Mouse (Mus musculus) embryonic facial prominence, embryonic 15.5 days (tissue): ENCODE results near the gene Zbtb38. TPM values are rescaled to one million over a fixed set of nuclear protein-coding genes. Genes with fewer than 3 reads are reported as not detected.
A peak's percentile ranks its signal among the peaks of the same experiment; 100 is the strongest.

ENCODE experiments used
- ATAC-seq: fragments of 200-750 bp; cut with Nextera tagmentation; 2 replicates; pipeline ENCODE4 v1.8.0; 2017; ENCODE audit warnings: low read depth, moderate TSS enrichment; ENCODE audit not compliant: insufficient number of reproducible peaks, low FRiP score, low TSS enrichment
- H3K27ac ChIP-seq: fragments of 300-500 bp; sonication (generic); replicated peaks from 2 replicates; pipeline ENCODE4 v1.5.1; 2015; ENCODE audit warnings: mild to moderate bottlenecking, inconsistent platforms
- H3K27me3 ChIP-seq: fragments of 300-500 bp; sonication (generic); 2 replicates; pipeline ENCODE4 v1.6.1; 2015; ENCODE audit warnings: inconsistent platforms
- H3K36me3 ChIP-seq: fragments of 300-500 bp; sonication (generic); 2 replicates; pipeline ENCODE4 v1.6.1; 2015; ENCODE audit warnings: mild to moderate bottlenecking, inconsistent platforms
- H3K4me1 ChIP-seq: fragments of 300-500 bp; sonication (generic); 2 replicates; pipeline ENCODE4 v1.6.1; 2015; ENCODE audit warnings: inconsistent platforms
- H3K4me2 ChIP-seq: fragments of 300-500 bp; sonication (generic); replicated peaks from 2 replicates; pipeline ENCODE4 v1.6.1; 2015; ENCODE audit warnings: mild to moderate bottlenecking, inconsistent platforms
- H3K4me3 ChIP-seq: fragments of 300-500 bp; sonication (generic); replicated peaks from 2 replicates; pipeline ENCODE4 v1.5.1; 2015; ENCODE audit warnings: mild to moderate bottlenecking, inconsistent platforms
- H3K9ac ChIP-seq: fragments of 300-500 bp; sonication (generic); 2 replicates; pipeline ENCODE4 v1.6.1; 2015; ENCODE audit warnings: inconsistent platforms
- H3K9me3 ChIP-seq: fragments of 300-500 bp; sonication (generic); replicated peaks from 2 replicates; pipeline ENCODE4 v1.6.1; 2016; ENCODE audit warnings: inconsistent platforms
- WGBS: fragments of 180-500 bp; shearing (Covaris S2); methylation state at CpG from one replicate; pipeline ENCODE4 v1.1.7; 2015; 5-methylcytosine and 5-hydroxymethylcytosine counted together
- polyA plus RNA-seq: library from polyadenylated mRNA; unstranded; fragments of >200 nt; fragmentation: Nextera tagmentation; extraction: Ambion mirVana; gene quantifications from 2 replicates; pipeline ENCODE4 v1.2.1, GENCODE M21; 2015

Gene Zbtb38
- polyA plus RNA-seq, 1 experiment from 2014 or later: 22.1 TPM

GRCm38 (mm10) chr9:96758749-96759597 lies 6.3 kb upstream of the Zbtb38 start:
- peak overlapping the region; percentile 65; the same call in 1 of the 2 replicates for H3K27ac ChIP-seq
- no peaks in the 10 kb centered on the region for H3K36me3 ChIP-seq
- H3K27me3 ChIP-seq: no peaks in the 10 kb centered on the region
- H3K4me3 ChIP-seq: peak overlapping the region; percentile 39
- H3K4me1 ChIP-seq: peaks cover 5% of the 10 kb centered on the region; the same call in 1 of the 2 replicates
- peak; percentile 91 for ATAC-seq
- peak overlapping the region; percentile 53 for H3K4me2 ChIP-seq
- no peak overlapping the region for H3K9ac ChIP-seq
- no peaks in the 10 kb centered on the region for H3K9me3 ChIP-seq
- 9% methylated on average over 22 of the region's 22 CpGs for WGBS

- peaks cover 16% of the 10 kb centered on the region for H3K4me1 ChIP-seq
- no peaks in the 10 kb centered on the region for H3K9me3 ChIP-seq
- H3K4me2 ChIP-seq: no peak overlapping the region
- H3K27ac ChIP-seq: no peak overlapping the region
- H3K9ac ChIP-seq: no peak overlapping the region
- H3K4me3 ChIP-seq: no peak overlapping the region
- no peaks in the 10 kb centered on the region for H3K27me3 ChIP-seq
- no peaks in the 10 kb centered on the region for H3K36me3 ChIP-seq
- no peak for ATAC-seq
- WGBS: 91% methylated on average over 9 of the region's 9 CpGs
Observed at GRCm38 (mm10) chr9:96756638-96757435, 4.2 kb upstream of the Zbtb38 start.

- H3K4me3 ChIP-seq: no peak overlapping the region
- H3K9ac ChIP-seq: no peak overlapping the region
- no peak overlapping the region for H3K27ac ChIP-seq
- WGBS: 60% methylated on average over 11 of the region's 11 CpGs
- no peak overlapping the region for H3K4me2 ChIP-seq
- no peaks in the 10 kb centered on the region for H3K9me3 ChIP-seq
- no peak for ATAC-seq
- H3K36me3 ChIP-seq: no peaks in the 10 kb centered on the region
- H3K4me1 ChIP-seq: peaks cover 17% of the 10 kb centered on the region
- no peaks in the 10 kb centered on the region for H3K27me3 ChIP-seq
Observed at GRCm38 (mm10) chr9:96755761-96756160, 3.1 kb upstream of the Zbtb38 start.

GRCm38 (mm10) chr9:96754625-96754969 lies 2.0 kb upstream of the Zbtb38 start:
- H3K36me3 ChIP-seq: no peaks in the 10 kb centered on the region
- H3K4me1 ChIP-seq: peaks cover 17% of the 10 kb centered on the region
- no peak overlapping the region for H3K4me2 ChIP-seq
- H3K27me3 ChIP-seq: no peaks in the 10 kb centered on the region
- WGBS: 38% methylated on average over 1 of the region's 1 CpGs
- no peak overlapping the region for H3K4me3 ChIP-seq
- no peaks in the 10 kb centered on the region for H3K9me3 ChIP-seq
- ATAC-seq: no peak
- H3K27ac ChIP-seq: no peak overlapping the region
- H3K9ac ChIP-seq: no peak overlapping the region

DNA sequence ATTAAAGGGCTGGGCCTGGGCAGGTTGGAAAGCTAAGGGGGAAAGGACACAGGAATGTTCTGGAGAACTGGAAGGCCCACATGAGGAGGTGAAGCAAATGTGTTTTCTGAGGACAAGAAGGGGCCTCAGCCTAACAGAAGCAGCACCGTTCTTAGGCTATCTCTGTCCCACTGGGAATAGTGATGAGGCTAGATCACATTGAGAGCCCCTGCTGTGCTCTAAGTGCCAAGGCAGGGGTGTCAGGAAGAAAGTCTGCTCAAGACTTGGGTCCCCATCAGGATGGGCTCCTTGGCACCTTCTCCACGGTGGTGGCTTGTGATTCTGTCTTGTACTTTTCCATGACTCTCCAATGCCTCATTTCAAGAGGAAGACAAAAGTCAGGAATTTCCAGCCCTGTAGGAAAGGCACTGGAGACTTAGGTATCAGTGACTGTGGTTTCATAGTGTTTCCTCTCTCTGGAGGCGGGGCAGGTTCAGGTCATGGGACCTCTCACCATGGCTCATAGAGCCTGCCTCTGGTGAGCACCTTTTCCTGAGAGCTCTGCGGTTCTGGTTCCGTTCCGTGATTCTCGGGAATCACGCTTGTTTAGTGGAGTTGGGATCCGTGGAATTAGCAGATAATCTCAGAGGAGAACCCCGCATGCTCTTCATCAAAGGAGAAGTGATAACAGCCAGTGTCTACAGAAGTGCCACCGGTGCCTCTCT lies 1.4 kb upstream of the Zbtb38 start:
- Histone ChIP-seq H3K27me3 (no peaks in the 10 kb centered on the region), H3K4me3 (no peak overlapping the region), H3K4me2 (no peak overlapping the region), H3K36me3 (no peaks in the 10 kb centered on the region), H3K9ac (no peak overlapping the region), H3K27ac (no peak overlapping the region), H3K9me3 (no peaks in the 10 kb centered on the region), H3K4me1 (peaks cover 17% of the 10 kb centered on the region)
- whole genome bisulfite sequencing: 75% methylated on average over 11 of the region's 11 CpGs
- ATAC-seq: no peak

GRCm38 (mm10) chr9:96753392-96753791 lies 761 bp upstream of the Zbtb38 start:
- 85% methylated on average over 8 of the region's 8 CpGs for WGBS
- peaks cover 12% of the 10 kb centered on the region for H3K4me1 ChIP-seq
- no peak overlapping the region for H3K27ac ChIP-seq
- no peak for ATAC-seq
- no peaks in the 10 kb centered on the region for H3K27me3 ChIP-seq
- no peaks in the 10 kb centered on the region for H3K9me3 ChIP-seq
- H3K9ac ChIP-seq: no peak overlapping the region
- no peaks in the 10 kb centered on the region for H3K36me3 ChIP-seq
- H3K4me3 ChIP-seq: no peak overlapping the region
- no peak overlapping the region for H3K4me2 ChIP-seq

GRCm38 (mm10) chr9:96751821-96752602 lies 619 bp downstream of the Zbtb38 start:
- no peak for ATAC-seq
- 81% methylated on average over 15 of the region's 15 CpGs for WGBS

GRCm38 (mm10) chr9:96750636-96751035 lies 2.0 kb downstream of the Zbtb38 start:
- Histone ChIP-seq H3K27me3 (no peaks in the 10 kb centered on the region), H3K4me2 (no peak overlapping the region), H3K4me1 (peaks cover 12% of the 10 kb centered on the region), H3K36me3 (no peaks in the 10 kb centered on the region), H3K4me3 (no peak overlapping the region), H3K9ac (no peak overlapping the region), H3K27ac (no peak overlapping the region), H3K9me3 (no peaks in the 10 kb centered on the region)
- 96% methylated on average over 11 of the region's 11 CpGs for WGBS
- ATAC-seq: no peak

More at GRCm38 (mm10) chr9:96751821-96752602, 619 bp downstream of the Zbtb38 start:
- no peaks in the 10 kb centered on the region for H3K27me3 ChIP-seq
- no peak overlapping the region for H3K9ac ChIP-seq
- H3K9me3 ChIP-seq: no peaks in the 10 kb centered on the region
- no peak overlapping the region; the same call in 1 of the 2 replicates for H3K27ac ChIP-seq
- no peak overlapping the region for H3K4me2 ChIP-seq
- H3K36me3 ChIP-seq: no peaks in the 10 kb centered on the region
- H3K4me3 ChIP-seq: no peak overlapping the region
- peaks cover 12% of the 10 kb centered on the region for H3K4me1 ChIP-seq

DNA sequence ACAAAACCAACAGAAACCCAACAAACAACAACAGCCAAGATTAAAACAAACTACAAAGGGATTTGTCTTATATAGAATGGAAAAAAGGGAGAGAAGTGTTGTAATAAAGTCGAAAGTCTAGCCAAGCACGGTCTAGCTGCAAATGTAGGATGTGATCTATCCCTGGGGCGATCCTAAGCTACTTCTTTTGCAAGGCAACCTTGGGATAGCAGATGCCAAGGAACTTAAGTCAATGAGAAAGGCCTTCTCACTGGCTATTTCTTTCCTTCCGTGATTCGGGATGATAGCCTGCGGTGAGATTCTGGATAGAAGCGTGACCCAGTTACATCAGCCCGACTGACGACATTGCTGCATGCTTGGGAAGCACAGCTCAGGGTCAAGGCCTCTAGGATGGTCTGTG lies 6.1 kb downstream of the Zbtb38 start:
- no peaks in the 10 kb centered on the region for H3K4me1 ChIP-seq
- H3K9me3 ChIP-seq: no peaks in the 10 kb centered on the region
- H3K9ac ChIP-seq: no peak overlapping the region
- no peak overlapping the region for H3K4me2 ChIP-seq
- H3K27ac ChIP-seq: no peak overlapping the region
- H3K27me3 ChIP-seq: no peaks in the 10 kb centered on the region
- H3K36me3 ChIP-seq: no peaks in the 10 kb centered on the region
- no peak overlapping the region for H3K4me3 ChIP-seq
- ATAC-seq: no peak
- WGBS: 95% methylated on average over 9 of the region's 9 CpGs

DNA sequence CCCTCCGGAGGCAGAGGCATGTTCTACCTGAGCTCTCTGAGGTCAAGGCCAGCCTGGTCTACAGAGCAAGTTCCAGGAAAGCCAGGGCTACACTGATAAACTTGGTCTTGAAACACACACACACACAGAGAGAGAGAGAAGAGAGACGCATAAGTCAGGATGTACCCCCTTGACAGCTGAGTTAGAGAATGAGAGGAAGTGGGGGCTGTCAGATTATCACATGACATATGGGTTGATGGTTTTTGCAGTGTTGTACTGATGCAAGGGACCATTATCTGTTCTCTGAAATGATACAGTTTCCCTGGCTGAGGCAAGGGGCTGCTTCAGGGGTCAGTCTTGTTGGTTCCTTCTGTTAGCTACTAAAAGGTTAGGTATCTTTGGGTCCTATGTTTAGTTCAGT lies 7.7 kb downstream of the Zbtb38 start:
- H3K9ac ChIP-seq: no peak overlapping the region
- H3K9me3 ChIP-seq: no peaks in the 10 kb centered on the region
- ATAC-seq: no peak
- H3K36me3 ChIP-seq: no peaks in the 10 kb centered on the region
- H3K27ac ChIP-seq: no peak overlapping the region
- WGBS: 88% methylated on average over 2 of the region's 2 CpGs
- H3K4me2 ChIP-seq: no peak overlapping the region
- no peak overlapping the region for H3K4me3 ChIP-seq
- no peaks in the 10 kb centered on the region for H3K27me3 ChIP-seq
- no peaks in the 10 kb centered on the region for H3K4me1 ChIP-seq
